Mouse (Mus musculus) thymus, postnatal 0 days (tissue): Measurements from ENCODE around the gene Mul1. TPM values are rescaled to one million over a fixed set of nuclear protein-coding genes. Genes with fewer than 3 reads are reported as not detected.

Experiments used
- DNase-seq: peaks from one replicate; pipeline ENCODE4 v3.0.0-alpha.2; 2015; ENCODE audit warnings: low spot score
- polyA plus RNA-seq: library from polyadenylated mRNA; unstranded; fragments of >200 nt; fragmentation: Nextera tagmentation; extraction: Ambion mirVana; gene quantifications from 2 replicates; pipeline ENCODE4 v1.2.1, GENCODE M21; 2015

The Mul1 gene
- polyA plus RNA-seq, 1 experiment from 2014 or later: 13.7 TPM

GRCm38 (mm10) chr4:138460910-138461309 lies 26.4 kb downstream of the Mul1 start:
- DNase-seq: no peak

DNA sequence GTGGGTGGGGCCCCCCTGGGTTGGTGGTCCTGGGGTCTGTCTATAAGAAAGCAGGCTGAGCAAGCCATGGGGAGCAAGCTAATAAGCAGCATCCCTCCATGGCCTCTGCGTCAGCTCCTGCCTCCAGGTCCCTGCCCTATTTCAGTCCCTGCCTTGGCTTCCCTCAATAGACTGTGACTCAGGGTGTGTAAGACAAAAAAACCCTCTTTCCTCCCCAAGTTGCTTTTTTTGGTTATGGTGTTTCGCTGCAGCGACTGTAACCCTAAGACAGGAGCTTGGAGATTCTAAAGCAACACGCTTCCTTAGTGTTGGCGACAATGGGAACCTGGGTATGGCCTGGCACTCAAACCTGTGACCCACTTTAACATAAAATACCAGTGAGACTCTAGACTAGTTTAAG lies 27.0 kb downstream of the Mul1 start:
- DNase-seq: no peak

- DNase-seq: no peak
Measured at GRCm38 (mm10) chr4:138462971-138463831, 28.7 kb downstream of the Mul1 start.

GRCm38 (mm10) chr4:138463832-138464487 lies 29.5 kb downstream of the Mul1 start:
- DNase-seq: no peak

DNA sequence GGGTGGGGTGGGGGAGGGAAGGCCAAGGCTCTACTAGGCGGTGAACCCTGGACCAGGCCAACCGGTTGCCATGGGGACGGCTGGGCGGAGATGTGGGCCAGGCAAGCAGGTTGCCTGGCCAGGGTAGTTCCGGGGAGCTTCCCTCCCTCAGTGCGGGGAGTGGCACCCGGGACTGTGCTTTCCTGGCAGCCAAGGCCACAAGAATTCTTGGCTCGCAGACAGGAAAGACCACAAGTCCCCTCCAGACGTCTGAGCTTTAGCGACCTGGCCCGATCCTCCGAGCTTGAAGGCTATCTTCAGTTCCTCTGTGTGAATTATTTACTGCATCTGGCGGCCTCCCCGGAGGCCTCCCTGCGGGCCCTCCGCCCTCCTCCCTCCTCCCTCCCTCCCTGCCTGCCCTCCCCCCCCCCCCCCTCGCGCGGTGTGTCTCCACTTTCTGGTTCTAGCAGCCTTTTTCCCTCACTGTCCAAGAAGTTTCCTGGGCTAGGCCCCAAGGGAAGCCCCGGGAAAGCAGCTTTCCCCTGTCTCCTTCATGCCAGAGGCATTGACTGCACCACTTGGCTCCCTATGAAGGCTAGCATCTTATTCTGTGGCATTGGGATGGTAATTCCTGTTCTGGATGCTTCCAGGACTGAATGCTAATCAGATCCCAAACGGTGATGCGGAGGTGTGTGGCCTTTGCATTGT lies 30.3 kb downstream of the Mul1 start:
- DNase-seq: no peak

DNA sequence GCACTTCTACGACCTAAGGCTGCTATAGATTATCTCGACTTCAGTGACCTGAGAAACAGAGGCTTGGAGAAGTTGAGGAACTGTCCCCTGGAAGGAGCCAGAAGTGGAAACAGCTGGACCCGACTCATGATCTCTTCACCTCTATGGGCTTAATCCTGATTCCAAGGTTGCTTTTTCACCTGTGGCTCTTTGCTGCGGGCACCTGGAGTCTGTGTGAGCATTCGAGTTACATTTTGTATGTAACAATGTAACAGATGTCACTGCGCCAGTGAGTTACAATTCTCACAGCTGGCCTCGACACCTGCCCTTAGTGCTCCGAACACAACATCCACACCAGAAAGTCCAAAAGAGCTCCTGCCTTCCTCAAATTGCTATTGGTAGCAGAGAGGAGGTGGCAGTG lies 31.0 kb downstream of the Mul1 start:
- DNase-seq: no peak

- no peak for DNase-seq
Measured at GRCm38 (mm10) chr4:138466690-138467089, 32.2 kb downstream of the Mul1 start.

DNA sequence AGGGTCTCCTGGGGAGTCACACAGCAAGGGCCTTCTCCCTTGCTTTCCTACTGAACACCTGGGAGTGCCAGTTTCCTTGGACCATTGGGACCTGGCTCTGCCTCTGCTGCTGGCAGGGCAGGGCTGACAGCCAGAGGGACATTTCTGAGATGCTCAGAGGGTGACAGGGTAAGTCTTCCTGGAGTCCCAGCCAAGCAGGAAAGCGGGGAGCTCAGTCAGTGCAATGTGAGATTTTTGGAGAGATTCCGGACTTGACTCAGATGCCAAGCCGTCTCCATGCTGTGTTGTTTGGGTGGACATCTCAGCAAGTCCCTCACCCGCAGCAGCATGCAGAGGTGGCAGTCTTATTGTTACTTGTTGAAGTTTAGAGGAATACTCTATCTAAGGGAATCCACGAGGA lies 33.0 kb downstream of the Mul1 start:
- DNase-seq: no peak

GRCm38 (mm10) chr4:138469080-138469479 lies 34.6 kb downstream of the Mul1 start:
- no peak for DNase-seq

GRCm38 (mm10) chr4:138471241-138471640 lies 36.8 kb downstream of the Mul1 start:
- no peak for DNase-seq

GRCm38 (mm10) chr4:138479595-138479994 lies 45.1 kb downstream of the Mul1 start:
- DNase-seq: no peak

DNA sequence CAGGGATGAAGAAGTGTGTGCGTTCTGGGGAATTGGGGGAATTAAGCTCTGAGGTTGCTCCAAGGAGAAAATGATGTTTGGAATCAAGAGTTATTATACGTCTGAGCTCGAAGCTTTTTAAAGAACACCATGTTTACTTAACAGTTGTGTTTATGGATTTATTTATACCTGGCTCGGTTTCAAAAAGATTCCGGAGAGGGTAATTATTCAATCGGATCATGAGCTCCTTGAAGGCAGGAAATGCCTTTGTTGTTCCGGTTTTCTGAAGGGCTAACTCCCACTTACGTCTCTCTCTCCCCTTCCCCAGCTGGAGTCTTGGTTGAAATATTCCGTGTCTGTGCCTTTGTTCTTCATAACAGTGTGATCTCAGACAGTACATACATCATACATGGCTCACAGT lies 46.5 kb downstream of the Mul1 start:
- no peak for DNase-seq

- no peak for DNase-seq
Measured at GRCm38 (mm10) chr4:138482721-138483120, 48.2 kb downstream of the Mul1 start.

DNA sequence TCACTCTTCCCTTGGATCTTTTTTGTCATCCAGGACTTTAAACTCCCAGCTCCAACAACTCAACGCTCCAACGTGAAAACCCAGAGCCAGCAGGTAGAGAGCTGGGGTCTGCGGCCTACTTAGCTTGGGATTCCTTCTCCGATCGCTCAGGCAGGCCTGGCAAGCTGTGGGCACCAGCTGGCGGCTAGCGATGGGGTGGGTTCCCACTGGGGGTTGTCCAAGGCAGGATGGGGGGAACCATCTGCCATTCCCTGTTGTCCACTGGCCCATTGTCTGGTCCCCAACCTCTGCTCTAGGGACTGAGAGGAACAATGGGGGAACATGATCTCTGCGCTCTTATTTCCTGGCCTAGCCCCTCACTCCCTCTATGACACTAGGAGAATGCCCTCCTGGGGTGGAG lies 53.8 kb downstream of the Mul1 start:
- DNase-seq: no peak

DNA sequence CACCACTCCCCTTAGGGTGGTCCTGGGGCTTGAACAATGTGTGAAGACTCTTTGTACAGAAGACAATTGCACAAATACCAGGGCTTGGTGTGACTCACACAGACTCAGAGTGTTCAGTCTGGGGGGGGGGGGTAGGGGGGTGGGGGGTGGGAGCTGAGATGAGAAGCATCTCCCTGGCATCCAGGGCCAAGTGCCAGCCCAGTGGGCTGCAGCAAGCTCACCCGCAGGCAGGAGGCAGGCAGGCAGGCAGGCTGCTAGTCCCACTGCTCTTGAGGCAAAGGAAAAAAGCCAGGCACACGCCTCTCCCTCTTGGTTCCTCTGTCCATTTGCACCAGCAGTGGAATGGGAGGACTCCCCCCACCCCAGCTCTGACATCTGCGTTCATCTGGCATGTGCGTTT lies 56.6 kb downstream of the Mul1 start:
- no peak for DNase-seq

Other genes with a start within 250 kb of the Mul1 start
- gene Hp1bp3, start 218.4 kb upstream of the Mul1 start, polyA plus RNA-seq: 155 and 173 TPM in 2 replicates
- gene Sh2d5, start 184.3 kb upstream of the Mul1 start, polyA plus RNA-seq: 0.61 and 0.66 TPM in 2 replicates
- gene Kif17, start 184.2 kb upstream of the Mul1 start, polyA plus RNA-seq: 0.60 and 0.78 TPM in 2 replicates
- 196 and 200 TPM in 2 replicates for gene Ddost, start 129.9 kb upstream of the Mul1 start, polyA plus RNA-seq
- gene Pink1, start 108.4 kb upstream of the Mul1 start, polyA plus RNA-seq: 74.3 and 98.4 TPM in 2 replicates
- gene Cda, start 66.7 kb upstream of the Mul1 start, polyA plus RNA-seq: 0.36 and 0.55 TPM in 2 replicates
- 0.14 and 0.26 TPM in 2 replicates for gene Fam43b, start 38.1 kb upstream of the Mul1 start, polyA plus RNA-seq
- 0.36 and 0.47 TPM in 2 replicates for gene Camk2n1, start 19.6 kb downstream of the Mul1 start, polyA plus RNA-seq
- gene Vwa5b1, start 201.2 kb downstream of the Mul1 start, polyA plus RNA-seq: not detected in 2 replicates